Mouse (Mus musculus): ENCODE measurements around the gene Vwa8. TPM values are rescaled to one million over a fixed set of nuclear protein-coding genes. Genes with fewer than 3 reads are reported as not detected.

Gene Vwa8
- polyA plus RNA-seq, 2 experiments, result 6.4 to 8.3 TPM

DNA sequence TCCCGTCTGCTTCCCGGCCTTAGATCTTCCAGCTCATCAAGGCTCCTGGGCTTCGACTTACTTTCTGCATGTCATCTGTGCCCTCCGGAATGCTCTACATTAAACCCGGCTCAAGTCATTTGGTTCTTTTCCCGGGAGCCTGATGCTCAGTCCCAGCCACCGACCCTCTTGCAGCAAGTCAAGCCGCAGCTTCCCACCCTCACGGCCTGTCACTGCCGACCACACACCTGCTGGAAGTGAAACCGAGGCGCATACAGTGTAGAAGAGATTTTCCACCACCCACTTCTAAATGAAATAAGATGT, 309.3 kb downstream of the Vwa8 start:
- no peak for ATAC-seq (ENCODE audit: insufficient read depth)
- no peak overlapping the region for H3K9ac ChIP-seq (replicated peaks)
- no peak overlapping the region for H3K27ac ChIP-seq
- H3K36me3 ChIP-seq (replicated peaks; ENCODE audit: control insufficient read depth, insufficient read depth, low read depth), result no peaks in the 10 kb centered on the region
- no peaks in the 10 kb centered on the region for H3K9me3 ChIP-seq (ENCODE audit: control insufficient read depth, low read length)
- DNase-seq (ENCODE audit: low read depth in 3 of 3, low spot score in 3 of 3), result no peak
- H3K4me1 ChIP-seq (replicated peaks; ENCODE audit: control insufficient read depth in 2 of 2, insufficient read depth in 2 of 2, low read length in 1 of 2), result no peaks in the 10 kb centered on the region
- TF ChIP-seq EP300 (IDR thresholded peaks at IDR 0.05; ENCODE audit: low read depth) (no peak), CTCF (IDR thresholded peaks at IDR 0.05; ENCODE audit: low read depth) (no peak)
- H3K27me3 ChIP-seq (ENCODE audit: control insufficient read depth, insufficient read depth, low read length), result no peaks in the 10 kb centered on the region
- 85% methylated on average over 12 of the region's 12 CpGs for WGBS (ENCODE audit: insufficient replicate concordance)
- no peak overlapping the region for H3K4me3 ChIP-seq (ENCODE audit: insufficient read depth in 1 of 2, low read depth in 2 of 2, low read length in 2 of 2)
- no peak overlapping the region for H3K4me2 ChIP-seq (ENCODE audit: low read depth)

DNA sequence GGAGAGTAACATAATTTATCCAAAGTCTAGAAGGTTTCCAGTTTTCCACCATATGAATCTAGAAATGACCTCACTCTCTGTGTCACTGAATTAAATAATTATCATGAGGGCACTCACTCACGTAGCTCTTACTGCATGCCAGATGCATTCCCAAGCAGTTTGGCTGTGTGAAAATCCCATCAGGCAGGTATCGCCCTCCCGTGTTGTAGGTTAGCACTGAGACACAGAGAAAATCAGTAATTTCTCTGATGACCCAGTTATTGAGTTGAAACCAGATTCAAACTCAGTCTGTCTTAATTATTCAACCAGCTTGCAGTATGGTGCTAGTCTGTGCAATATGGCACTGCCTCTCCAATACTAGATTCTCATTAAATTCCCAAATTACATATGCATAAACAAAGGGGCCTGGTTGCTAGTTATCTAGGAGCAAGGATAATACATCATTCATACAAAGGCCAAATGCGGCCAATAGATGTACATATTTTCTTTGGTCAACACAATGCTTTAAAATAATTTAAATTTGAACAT, 309.9 kb downstream of the Vwa8 start:
- no peak overlapping the region for H3K27ac ChIP-seq
- H3K36me3 ChIP-seq (replicated peaks; ENCODE audit: control insufficient read depth, insufficient read depth, low read depth), result no peaks in the 10 kb centered on the region
- ATAC-seq (ENCODE audit: insufficient read depth) (no peak), DNase-seq (ENCODE audit: low read depth in 3 of 3, low spot score in 3 of 3) (no peak)
- H3K4me3 ChIP-seq (ENCODE audit: insufficient read depth in 1 of 2, low read depth in 2 of 2, low read length in 2 of 2), result no peak overlapping the region
- H3K9ac ChIP-seq (replicated peaks), result no peak overlapping the region
- H3K4me1 ChIP-seq (replicated peaks; ENCODE audit: control insufficient read depth in 2 of 2, insufficient read depth in 2 of 2, low read length in 1 of 2), result no peaks in the 10 kb centered on the region
- H3K9me3 ChIP-seq (ENCODE audit: control insufficient read depth, low read length), result no peaks in the 10 kb centered on the region
- no peaks in the 10 kb centered on the region for H3K27me3 ChIP-seq (ENCODE audit: control insufficient read depth, insufficient read depth, low read length)
- no peak overlapping the region for H3K4me2 ChIP-seq (ENCODE audit: low read depth)
- 81% methylated on average over 4 of the region's 4 CpGs for WGBS (ENCODE audit: insufficient replicate concordance)
- no peak for TF ChIP-seq CTCF (IDR thresholded peaks at IDR 0.05; ENCODE audit: low read depth)
- no peak for TF ChIP-seq EP300 (IDR thresholded peaks at IDR 0.05; ENCODE audit: low read depth)

- Histone ChIP-seq H3K4me3 (ENCODE audit: insufficient read depth in 1 of 2, low read depth in 2 of 2, low read length in 2 of 2) (no peak overlapping the region), H3K27ac (no peak overlapping the region), H3K9ac (replicated peaks) (no peak overlapping the region), H3K36me3 (replicated peaks; ENCODE audit: control insufficient read depth, insufficient read depth, low read depth) (no peaks in the 10 kb centered on the region), H3K9me3 (ENCODE audit: control insufficient read depth, low read length) (no peaks in the 10 kb centered on the region), H3K4me2 (ENCODE audit: low read depth) (no peak overlapping the region), H3K27me3 (ENCODE audit: control insufficient read depth, insufficient read depth, low read length) (no peaks in the 10 kb centered on the region), H3K4me1 (replicated peaks; ENCODE audit: control insufficient read depth in 2 of 2, insufficient read depth in 2 of 2, low read length in 1 of 2) (no peaks in the 10 kb centered on the region)
- ATAC-seq (ENCODE audit: insufficient read depth), result no peak
- DNase-seq (ENCODE audit: low read depth in 3 of 3, low spot score in 3 of 3), result no peak
- 81% methylated on average over 8 of the region's 8 CpGs for WGBS (ENCODE audit: insufficient replicate concordance)
- no peak for TF ChIP-seq CTCF (IDR thresholded peaks at IDR 0.05; ENCODE audit: low read depth)
- TF ChIP-seq EP300 (IDR thresholded peaks at IDR 0.05; ENCODE audit: low read depth), result no peak
These were observed 310.6 kb downstream of the Vwa8 start for GRCm38 (mm10) chr14:79159451-79159850.

DNA sequence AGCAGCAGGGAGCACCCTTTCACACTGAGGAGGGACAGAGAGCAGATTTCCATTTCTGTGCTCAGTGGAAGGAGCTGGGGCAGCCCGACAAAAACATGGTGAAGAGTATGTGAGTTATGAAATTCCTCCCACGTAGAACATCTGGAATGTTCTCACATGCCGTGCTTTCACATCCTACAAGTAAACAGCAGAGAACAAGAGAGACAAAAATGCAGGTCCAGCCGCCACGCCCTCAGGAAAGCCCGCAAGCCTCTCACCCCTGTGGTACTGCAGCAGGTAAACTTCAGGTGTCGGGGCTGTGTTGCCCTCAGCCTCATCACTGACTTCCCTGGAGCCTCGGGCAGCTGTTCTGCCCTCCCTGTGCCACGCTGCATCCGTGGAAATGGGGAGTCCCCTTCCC, 311.6 kb downstream of the Vwa8 start:
- Histone ChIP-seq H3K27ac (no peak overlapping the region), H3K4me3 (ENCODE audit: insufficient read depth in 1 of 2, low read depth in 2 of 2, low read length in 2 of 2) (no peak overlapping the region), H3K4me2 (ENCODE audit: low read depth) (no peak overlapping the region), H3K9me3 (ENCODE audit: control insufficient read depth, low read length) (no peaks in the 10 kb centered on the region), H3K9ac (replicated peaks) (no peak overlapping the region), H3K36me3 (replicated peaks; ENCODE audit: control insufficient read depth, insufficient read depth, low read depth) (no peaks in the 10 kb centered on the region), H3K4me1 (replicated peaks; ENCODE audit: control insufficient read depth in 2 of 2, insufficient read depth in 2 of 2, low read length in 1 of 2) (no peaks in the 10 kb centered on the region), H3K27me3 (ENCODE audit: control insufficient read depth, insufficient read depth, low read length) (no peaks in the 10 kb centered on the region)
- TF ChIP-seq EP300 (IDR thresholded peaks at IDR 0.05; ENCODE audit: low read depth), result no peak
- no peak for TF ChIP-seq CTCF (IDR thresholded peaks at IDR 0.05; ENCODE audit: low read depth)
- DNase-seq (ENCODE audit: low read depth in 3 of 3, low spot score in 3 of 3), result no peak
- no peak for ATAC-seq (ENCODE audit: insufficient read depth)
- 63% methylated on average over 10 of the region's 10 CpGs for WGBS (ENCODE audit: insufficient replicate concordance)

- TF ChIP-seq EP300 (IDR thresholded peaks at IDR 0.05; ENCODE audit: low read depth) (no peak), CTCF (IDR thresholded peaks at IDR 0.05; ENCODE audit: low read depth) (no peak)
- WGBS (ENCODE audit: insufficient replicate concordance), result 80% methylated on average over 7 of the region's 7 CpGs
- ATAC-seq (ENCODE audit: insufficient read depth), result no peak
These were observed 312.1 kb downstream of the Vwa8 start for GRCm38 (mm10) chr14:79160966-79161365.

More at GRCm38 (mm10) chr14:79160966-79161365, 312.1 kb downstream of the Vwa8 start:
- Histone ChIP-seq H3K9ac (replicated peaks) (no peak overlapping the region), H3K4me2 (ENCODE audit: low read depth) (no peak overlapping the region), H3K36me3 (replicated peaks; ENCODE audit: control insufficient read depth, insufficient read depth, low read depth) (no peaks in the 10 kb centered on the region), H3K4me1 (replicated peaks; ENCODE audit: control insufficient read depth in 2 of 2, insufficient read depth in 2 of 2, low read length in 1 of 2) (no peaks in the 10 kb centered on the region), H3K9me3 (ENCODE audit: control insufficient read depth, low read length) (no peaks in the 10 kb centered on the region), H3K27me3 (ENCODE audit: control insufficient read depth, insufficient read depth, low read length) (no peaks in the 10 kb centered on the region), H3K27ac (no peak overlapping the region), H3K4me3 (ENCODE audit: insufficient read depth in 1 of 2, low read depth in 2 of 2, low read length in 2 of 2) (no peak overlapping the region)
- DNase-seq (ENCODE audit: low read depth in 3 of 3, low spot score in 3 of 3), result no peak
